Mouse (Mus musculus): ENCODE data around the gene Synpo2. TPM values are rescaled to one million over a fixed set of nuclear protein-coding genes. Genes with fewer than 3 reads are reported as not detected.
"Not testable (repeated sequence)": the region's sequence is repeated elsewhere in the genome, so short reads cannot be mapped to it uniquely, and the experiment has no call there.

Gene Synpo2
- polyA plus RNA-seq, 3 experiments from 2014 or later, result not detected

DNA sequence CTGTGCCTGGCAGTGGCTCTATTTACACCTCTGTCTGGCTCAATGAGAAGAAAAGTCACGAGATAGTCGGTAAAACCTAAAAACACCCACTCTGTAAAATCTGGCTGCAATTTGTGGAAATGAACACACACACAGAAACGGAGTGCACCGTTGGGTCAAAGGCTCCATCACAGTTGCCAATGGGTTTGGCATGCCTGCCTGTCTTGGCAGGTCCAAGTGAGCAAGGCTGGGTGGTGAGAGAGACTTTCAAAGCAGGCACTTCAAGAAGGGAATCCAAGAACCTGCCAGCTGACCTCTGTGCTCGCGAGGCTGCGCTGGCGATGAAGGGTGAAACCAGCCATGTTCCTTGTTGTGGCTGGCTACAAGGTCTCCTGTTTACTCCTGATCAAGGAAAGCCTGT, 107.2 kb downstream of the Synpo2 start:
- no peak for ATAC-seq

DNA sequence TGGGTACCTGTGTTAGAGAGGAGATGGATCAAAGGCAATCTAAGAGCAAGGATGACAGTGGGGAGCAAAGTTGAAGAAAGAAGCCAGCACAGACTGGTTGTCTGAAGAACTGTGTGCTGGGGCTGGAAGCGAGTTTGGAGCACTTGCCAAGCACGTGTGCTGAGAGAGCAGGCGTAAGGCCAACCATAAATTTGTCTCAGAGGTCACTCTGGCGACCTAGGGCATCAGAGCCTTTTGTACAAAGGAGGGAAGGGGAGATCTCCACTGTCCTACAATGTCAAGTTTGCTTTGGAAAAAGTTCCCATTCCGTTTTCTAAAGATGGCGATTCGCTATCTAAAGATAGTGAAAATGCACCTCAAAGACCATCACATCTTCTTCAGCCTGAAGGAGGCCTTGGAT, 107.9 kb downstream of the Synpo2 start:
- no peak for ATAC-seq

DNA sequence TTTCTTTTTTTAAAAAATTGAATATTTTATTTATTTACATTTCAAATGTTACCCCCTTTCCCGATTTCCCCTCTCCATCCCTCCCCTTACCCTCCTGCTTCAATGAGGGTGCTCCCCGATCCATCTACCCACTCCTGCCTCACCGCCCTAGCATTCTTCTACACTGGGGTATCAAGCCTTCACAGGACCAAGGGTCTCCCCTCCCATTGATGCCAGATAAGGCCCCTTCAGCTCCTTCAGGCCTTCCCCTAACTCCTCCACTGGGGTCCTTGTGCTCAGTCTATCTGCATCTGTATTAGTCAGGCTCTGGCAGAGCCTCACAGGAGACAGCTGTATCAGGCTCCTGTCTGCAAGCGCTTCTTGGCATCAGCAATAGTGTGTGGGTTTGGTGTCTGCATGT, 109.2 kb downstream of the Synpo2 start:
- ATAC-seq, result not testable (repeated sequence)

DNA sequence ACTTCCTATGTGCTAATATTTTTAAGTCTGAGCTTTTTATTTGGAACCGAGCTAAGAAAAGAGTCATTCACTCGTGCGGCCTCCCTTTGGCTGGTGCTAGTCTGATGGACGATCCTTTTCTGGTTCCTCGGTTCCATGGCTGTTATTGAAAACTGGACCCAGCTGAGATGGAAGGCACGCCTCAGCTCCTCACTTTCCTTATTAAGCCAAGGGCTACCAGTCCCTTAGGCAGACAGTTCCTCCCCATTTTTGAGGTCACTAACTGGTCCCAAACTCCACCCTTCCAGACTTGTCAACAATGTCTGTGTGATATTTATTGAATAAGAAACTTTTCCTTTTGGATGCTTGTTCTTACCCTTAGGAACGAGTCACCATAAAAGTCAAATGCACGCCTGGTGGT, 112.1 kb downstream of the Synpo2 start:
- no peak for ATAC-seq

DNA sequence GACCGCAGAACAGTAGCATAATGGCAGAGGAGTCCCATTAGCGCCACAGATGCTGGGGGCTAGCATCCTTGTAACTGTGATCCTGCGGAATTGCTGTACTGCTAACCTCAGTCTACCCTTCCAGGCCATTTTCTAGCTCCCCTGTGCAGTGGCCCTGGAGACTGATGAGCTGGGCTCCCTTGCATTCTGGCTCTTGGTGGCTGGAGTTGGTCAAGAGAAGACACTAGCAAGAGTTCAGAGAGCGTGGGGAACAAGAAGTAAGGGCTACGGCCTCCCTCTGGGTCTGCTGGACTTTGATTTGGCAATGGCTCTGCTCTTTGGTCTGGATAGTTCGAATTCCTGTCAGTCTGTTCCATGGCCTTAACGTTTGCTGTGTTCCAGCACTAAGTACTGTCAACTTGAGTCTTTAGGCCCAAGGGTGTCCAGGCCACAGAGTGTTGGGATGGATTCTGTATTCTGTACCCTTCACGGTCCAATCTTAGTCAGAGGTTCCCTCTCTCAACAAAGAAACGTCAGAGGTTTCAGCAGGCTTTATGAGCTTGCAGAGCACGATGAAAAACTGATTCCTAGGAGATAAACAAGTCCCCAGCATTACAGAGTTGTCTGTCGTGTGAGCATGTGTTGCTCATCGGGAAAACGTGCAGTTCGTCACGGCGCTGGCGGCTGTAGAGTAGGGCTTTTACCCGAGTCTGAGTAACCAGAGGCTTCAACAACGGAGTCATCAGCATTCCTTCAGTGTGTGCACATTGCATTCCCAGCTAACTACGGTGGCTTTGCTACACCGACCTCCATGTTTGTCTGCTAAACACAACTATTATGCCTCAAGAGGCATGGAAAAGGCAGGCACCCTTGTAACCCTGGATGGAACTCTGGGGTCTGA, 113.6 kb downstream of the Synpo2 start:
- no peak for ATAC-seq

DNA sequence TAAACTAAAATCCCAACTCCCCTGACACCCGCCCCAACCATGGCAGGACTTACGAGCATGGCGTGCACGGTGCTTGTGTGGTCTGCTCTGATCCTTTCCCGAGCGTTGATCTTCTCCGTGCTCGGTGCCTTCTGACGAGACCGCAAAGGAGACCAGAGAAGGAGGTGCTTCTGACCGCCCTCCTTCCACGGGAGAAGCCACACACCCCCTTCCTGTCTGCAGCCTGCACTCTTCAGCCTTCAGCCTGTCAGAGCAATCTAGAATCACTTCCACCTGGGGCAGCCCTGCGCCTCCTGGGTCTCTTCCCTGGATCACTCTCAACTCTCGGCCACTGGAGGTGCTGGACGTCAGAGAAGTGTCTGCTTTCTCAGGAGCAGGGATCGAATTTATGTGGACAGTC, 119.0 kb downstream of the Synpo2 start:
- ATAC-seq, result no peak

DNA sequence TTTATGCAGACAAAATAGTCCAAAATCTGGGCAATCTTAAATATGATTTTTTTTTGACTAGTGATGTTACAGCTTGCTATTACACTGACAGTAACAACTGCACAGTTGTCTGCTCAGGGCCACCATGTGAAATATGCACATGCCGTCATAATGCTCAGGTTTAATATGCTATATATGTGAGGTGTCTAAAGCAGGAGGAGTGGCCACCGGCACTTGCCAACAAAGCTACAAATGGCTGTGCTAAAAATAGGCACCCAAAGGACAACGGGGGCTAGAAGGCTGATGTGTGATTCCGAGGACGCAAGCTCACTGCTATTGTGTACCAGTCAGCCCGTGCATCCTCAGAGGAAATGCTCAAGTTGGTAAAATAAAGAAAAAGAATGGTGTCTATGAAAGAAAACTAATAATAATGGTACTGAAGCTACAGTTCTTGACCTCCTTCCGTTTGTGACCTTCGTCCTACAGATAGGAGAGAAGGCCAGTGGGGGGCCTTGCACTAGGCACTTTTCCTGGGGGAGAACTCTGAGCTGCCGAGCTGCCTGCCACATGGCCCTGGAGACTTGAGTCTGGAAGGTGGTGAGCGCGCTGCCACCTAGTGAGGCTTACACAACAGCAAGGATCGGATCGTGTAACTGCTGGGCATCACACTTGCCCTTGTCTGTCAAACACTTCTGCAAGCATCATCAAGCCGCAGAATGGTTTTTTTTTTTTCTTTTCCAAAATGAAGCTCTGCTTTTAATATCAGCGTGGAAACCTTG, 120.0 kb downstream of the Synpo2 start:
- ATAC-seq, result no peak

DNA sequence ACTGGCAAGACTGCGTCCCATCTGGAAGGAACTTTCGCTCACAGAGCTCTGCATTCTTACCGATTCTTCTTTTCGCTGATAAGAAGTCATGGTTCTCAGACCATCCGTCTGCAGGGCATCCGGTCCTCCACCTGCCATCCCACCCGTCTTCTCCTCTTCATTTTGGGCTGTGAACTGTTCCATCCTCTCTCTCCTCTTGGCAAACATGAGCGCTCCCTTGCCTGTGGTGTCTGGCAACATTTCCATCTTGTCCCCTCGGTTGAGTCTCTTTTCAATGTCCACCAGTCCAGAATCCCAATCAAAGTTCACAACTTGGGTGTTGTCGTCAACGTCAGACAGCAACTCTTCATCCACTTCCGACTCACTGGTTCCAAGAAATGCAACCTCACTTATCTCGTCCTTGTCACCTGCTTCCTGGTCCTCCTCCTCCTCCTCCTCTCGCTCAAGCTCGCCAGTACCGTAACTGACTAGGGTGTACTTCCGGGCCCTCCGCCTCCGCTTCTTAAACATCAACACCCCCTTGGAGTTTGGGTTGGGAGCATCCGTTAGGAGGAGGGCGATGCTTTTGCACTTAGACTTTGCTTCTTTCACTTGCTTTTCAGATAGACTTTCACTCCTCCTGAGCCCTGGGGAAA, 121.8 kb downstream of the Synpo2 start:
- no peak for ATAC-seq

DNA sequence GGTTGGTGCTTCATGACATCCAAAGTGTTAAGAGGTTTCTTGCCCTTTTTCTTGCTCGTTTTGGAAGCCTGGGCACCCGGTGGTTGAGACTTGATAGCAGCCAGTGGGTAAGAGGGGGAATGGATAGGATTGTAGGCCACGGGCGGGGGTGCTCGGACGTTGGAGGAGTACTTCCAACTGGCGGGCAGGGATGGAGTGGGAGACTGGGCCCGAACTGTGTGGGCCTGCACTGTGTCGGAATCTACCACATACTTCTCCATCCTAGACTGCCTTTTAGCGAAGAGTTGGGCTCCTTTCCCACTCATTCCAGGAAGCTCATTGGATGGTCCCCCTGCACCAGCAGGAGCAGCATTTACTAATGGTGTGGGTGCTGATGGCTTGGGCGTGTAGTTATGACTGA, 123.2 kb downstream of the Synpo2 start:
- no peak for ATAC-seq

DNA sequence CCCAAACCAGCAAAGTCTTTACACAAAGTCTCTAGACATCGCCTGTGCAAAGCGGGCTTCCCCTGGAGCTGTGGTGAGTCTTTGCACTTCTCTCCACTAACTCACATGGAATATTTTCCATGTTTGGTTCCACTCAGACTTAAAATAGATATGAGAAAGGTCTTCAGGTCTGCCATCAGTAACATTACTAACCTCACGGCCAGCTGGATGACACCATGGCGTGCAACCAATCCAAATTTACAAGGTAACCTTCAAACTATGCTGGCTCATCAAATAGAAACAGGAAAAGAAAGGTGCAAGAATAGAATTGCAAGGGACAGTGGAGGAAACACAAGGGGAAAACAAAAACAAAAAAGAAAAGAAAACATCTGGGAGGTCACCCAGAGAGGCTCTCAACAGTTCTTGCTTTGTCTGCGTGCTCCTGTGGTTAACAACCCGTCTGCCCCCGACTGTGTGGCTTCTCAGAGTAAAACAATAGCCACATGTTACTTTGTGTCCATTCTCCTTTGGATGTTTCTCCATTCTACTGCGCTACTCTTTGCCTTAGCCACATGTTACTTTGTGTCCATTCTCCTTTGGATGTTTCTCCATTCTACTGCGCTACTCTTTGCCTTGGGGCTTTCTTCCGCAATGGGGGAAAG, 124.8 kb downstream of the Synpo2 start:
- ATAC-seq, result no peak

DNA sequence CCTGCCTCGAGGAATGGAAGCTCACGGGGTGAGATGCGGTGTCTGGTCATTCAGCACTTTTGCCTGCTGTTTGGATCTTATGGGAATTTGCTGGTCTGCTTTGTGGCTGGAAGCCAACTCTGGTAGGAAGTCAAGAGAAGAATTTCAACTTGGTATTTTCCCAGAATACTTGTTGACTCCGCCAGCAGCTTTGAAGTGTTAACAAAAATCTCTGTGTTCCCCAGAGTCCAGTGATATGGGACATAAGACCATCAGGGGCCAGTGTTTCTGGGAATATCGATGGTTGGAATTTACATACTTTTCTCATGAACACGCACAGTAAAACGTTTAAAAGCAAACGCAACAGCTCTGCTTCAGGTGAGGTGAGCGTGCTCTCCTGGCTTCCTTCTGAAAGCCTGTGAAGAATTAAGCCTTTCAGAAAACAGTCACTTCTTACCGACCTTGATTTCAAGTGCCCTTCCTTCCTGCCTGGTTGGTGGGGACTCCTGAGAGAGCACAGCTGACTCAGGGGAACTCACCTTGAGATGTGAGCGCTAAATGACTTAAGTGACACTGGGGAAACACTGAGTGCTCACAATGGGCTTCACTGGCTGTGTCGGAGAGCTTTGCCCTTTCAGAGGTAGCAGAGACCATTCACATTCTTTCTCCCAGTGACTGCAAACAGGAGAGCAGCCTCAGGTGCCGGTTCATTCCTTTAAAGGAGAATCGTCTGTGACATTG, 128.0 kb downstream of the Synpo2 start:
- no peak for ATAC-seq

DNA sequence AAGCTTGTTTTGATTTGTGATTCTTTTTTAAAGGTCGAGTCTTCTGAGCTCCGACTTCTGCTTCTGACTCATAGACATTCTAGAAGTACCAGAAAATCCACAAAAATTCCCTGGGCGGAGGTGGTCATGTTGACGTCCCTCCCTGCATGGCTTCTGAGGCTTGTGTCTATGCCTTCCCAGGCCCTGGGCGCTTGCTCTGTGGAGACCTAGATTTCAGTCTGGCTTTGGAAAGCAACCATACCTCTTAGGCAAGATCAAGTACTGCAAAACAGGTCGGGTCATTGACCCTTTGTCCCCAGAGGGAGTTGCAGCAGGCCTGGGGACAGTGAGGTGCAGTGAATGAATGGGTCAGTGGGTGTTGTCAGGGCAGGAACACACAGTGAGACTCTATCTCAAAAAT, 131.6 kb downstream of the Synpo2 start:
- ATAC-seq, result no peak

DNA sequence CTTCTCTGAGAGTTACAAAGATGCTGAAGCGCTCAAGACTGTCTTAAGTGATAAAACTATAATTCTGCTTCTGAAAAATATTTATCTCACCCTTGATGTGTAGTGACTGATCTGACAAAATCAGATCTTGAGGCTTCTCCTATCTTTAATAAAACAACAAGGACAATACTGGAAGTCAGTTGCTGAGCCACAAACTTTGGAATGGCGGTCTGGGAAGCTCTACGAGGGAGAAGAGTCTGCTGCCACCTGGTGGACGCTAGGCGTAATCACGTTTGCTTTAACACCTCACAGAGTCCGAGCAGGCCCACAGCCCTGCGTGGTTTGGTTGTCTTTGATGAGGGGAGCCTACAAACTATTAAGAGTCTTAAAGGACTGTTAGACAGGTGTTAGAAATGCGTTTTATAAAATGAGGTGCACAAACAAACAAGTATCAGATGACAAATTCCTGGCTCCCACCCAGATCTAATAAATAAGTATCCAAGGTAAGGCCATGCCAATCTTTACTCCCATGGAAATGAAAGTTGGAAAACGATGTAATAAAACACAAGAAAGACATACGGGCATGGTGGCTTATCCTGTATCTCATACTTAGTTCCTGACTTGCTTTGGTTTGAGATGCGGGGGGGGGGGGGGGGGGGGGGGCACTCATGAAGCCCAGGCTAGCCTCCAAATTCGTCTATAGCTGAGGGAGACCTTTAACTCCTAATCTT, 132.6 kb downstream of the Synpo2 start:
- peak; percentile 58 for ATAC-seq

DNA sequence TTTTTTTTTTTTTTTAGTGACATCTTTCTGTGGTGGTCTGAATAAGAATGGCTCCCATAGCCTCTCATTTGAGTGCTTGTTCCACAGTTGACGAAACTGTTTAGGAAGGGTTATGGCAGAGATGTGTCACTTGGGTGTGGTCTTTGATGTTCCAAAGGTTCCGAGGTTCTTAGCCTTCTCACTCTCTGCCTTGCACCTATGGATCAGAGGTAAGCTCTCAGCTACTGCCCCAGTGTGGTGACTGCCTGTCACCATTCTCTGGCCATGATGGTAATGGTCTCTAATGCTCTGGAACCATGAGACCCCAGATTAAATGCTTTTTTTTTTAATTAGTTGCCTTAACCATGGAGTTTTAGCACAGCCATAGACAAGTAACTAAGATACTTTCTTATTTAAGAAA, 134.2 kb downstream of the Synpo2 start:
- no peak for ATAC-seq

DNA sequence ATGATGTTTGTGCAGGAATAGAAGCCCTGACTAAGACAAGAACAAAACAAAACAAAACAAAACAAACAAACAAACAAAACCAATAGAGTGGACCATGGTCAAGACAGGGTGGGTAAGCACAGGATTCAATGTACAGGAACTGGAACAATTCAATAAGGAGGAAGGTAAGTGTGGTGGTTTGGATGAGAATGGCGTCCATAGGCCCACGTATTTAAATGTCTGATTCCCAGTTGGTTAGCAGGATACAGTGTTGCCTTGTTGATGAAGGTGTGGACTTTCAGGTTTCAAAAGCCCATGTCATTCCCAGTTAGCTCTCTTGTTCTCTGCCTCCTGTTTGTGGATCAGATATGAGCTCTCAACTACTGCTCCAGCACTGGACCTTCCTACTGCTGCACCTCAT, 140.8 kb downstream of the Synpo2 start:
- no peak for ATAC-seq

DNA sequence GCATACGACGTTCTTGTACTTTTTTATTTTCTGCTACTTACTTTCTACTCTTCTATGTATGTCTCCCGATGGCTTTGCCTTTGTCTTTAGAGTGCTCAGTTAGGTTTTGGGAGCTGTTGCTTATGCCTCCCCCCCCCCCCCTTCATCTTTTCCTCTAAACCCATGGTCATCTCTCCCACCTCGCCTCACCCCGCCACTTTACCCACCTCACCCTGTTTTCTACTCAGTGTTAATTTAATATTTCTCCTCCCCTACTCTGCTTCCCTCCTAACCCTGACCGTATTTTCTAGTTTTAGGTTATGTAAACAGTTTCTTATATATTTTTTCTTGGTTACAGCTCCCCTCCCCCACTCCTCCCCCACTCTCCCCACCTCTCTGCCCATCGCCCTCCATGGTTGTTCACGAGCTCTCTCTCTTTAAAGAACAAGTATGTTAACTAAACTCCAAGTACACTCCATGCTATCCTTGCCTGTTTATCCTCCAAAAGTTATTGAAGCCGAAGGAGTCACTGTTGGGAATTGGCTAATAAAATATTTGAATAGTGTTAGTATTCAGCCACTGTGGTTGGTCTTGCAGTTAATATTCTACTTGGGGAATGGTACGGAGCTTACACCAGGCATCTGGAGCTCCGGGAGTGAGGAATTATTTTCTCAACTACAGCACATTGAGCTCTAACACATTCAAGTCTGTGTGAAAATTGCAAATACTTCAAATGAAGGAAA, 142.1 kb downstream of the Synpo2 start:
- no peak for ATAC-seq

DNA sequence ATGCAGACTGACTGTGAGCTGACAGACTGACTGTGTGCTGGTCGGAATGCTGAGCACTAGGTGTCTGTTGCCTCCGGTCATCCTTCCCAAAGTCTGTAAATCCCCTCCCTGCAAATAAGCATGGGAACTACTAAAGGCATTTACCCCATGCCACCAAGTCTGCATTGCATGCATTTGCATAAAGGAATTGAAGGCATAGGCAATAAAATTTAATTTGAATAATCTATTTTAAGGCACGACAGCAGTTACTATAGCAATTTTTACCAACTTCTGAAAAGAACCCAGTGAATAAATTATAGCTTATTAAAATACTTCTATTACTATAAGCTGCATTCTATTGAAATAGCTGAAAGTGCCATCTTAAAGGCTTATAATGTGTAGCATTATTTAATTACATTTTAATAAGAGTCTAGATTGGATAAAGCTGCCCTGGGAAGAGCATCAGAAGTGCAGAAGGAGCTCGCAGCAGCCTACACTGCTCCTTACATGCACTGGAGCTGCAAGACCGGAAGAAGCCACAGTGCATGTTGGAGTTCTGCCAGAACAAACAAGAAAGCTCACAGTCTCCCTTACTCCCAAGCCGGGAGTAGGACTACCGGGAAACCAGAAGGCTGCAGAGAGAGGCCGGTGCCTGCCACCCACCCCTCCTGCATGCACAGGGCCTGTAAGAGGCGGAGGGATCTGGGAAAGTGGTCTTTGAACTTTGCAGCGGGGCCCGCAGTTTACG, 142.9 kb downstream of the Synpo2 start:
- ATAC-seq, result no peak

DNA sequence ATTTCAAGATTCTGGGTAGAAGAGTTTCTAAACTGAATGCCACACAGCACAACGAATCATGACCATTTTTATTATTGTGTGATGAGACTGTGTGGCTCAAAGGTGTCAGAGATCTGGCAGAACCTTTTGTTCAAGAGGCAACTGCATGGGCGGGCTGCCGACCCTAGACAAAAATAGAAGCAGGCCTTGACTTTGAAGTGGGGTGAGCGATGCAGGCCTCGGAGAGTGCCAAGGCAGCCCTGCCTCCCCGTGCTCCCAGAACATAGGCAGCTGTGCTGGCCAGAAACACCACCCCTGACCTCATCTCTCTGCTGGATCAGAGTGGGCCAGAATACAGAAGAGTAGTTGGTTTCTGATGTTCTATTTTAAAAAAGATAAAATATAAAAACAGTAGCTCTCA, 143.5 kb downstream of the Synpo2 start:
- ATAC-seq, result no peak

DNA sequence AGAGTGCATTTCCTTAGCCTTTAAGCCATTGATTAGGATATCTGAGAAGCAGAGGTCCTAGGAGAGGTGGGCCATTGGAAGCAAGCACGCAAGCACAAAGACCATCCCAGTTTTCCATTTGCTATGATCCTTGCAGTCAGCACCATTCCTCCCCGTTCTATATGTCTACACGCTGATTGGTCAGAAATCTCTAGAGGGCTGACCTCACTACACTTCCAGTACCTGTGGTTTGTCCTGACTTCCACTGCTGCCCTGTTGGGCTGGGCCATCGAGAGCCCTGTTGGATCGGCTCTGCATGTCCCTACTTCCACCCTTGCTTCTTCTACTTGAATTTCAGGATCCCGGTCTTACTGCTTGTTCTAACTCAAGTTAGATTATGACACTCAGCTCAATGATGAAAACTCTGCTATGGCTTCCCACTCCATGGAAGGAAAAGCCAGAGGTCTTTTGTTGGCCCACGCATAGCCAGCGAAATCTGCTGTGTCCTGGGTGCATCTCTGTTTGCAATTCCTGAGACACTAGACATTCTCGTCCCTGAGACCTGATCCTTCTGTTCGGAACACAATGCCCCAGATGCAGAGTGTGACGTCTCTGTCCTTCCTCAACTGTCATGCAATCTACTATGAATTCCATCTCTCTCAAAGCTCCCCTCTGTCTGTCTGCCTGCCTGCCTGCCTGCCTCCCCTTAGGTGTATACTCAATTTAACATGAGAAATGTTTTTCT, 146.5 kb downstream of the Synpo2 start:
- ATAC-seq, result no peak

DNA sequence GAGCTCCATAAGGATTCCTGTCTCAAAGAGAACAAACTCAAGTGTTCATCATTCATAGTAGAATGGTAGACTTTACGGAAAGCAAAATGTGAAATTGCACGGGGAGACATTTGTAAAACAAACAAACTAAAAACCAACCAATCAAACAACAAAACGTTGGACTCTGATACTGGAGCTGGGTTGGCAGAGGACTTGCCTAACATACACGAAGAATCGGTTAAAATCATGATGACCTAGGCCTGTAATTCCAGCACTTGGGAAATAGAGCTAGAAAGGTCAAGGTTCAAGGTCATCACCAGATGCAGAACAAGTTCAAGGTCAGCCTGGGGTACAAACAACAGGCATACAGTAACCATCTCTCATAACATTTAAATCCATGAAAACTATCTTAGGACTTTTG, 147.7 kb downstream of the Synpo2 start:
- ATAC-seq, result no peak

Measured in inflammation-experienced regulatory T-cells, adult 6 months (primary cell).